Mouse (Mus musculus) lung, postnatal 14 days (tissue): ENCODE data around the gene Plekhg1.
A peak's percentile ranks its signal among the peaks of the same experiment; 100 is the strongest.

ENCODE experiments used
- DNase-seq: peaks from one replicate; pipeline ENCODE4 v3.0.0; 2021

Plekhg1 gene

DNA sequence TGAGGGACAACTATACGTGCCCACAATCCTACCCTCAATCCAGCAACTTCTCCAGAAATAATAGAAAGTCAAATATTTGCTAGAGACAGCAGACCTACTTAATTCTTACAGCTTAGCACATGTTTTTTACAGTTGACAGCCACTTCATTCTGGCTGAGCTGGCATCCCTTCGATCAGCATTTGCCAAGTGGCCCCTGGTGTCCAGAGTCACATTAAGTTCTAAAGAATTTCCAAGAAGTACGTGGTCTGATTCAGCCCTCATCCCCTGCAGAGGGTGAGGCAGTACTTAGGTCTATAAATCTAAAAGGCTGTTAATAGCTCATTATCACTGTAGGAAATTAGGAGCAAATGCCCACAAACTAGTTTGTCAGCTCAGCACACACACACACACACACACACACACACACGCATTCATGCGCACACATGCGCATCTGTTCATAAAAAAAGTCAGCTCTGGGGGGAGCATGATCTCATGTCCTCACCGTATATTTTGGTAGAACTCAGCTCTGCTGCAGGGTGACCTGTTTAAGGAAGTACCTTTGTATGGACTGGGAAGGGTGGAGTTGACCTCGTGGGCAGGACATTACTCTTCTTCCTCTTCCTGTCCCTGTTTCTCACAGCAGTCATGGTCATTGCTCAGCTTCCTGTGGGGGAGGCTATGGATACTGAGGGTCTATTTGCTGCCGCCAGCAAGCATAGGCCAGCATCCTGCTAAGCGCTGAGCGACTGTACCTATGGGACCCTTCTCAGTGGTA, 91.6 kb downstream of the Plekhg1 start:
- peak; percentile 21 for DNase-seq

DNA sequence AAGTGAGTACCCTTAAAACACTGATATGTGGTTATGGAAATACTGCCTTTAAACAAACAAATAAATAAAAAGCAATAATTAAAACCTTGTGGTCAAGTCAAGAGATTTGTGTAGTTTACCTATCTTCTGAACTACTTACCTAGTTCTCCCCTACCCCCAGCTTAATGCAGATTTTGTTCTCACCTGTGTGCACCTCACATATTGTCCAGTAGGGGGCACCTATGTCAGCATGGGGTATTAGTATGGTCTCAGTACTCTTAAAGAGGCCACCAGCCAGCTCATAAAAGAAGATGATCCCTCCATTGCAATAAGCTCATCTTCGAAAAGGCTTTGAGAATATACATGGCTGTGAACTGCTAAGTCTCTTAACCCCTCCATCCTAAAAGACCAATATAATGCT, 93.9 kb downstream of the Plekhg1 start:
- DNase-seq: no peak

DNA sequence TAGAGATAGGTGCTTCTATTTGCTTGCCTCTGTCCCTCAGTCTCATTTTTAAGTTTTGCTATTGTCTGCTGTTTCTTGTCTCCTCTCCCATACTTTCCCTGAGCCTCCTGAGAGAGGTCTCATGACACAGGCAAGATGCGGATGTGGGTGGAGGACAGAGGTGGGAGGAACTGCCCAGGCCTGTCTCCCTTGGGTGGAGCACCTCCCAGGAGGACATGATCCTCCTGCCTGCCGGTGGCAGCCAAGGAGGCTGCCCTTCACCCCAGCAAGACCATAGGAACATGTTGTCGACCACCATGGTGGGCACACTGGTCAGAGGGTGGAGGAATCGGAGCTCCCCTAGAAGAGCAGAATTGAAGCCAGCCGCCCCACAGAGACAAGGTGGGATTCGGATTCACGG, 94.5 kb downstream of the Plekhg1 start:
- no peak for DNase-seq

DNA sequence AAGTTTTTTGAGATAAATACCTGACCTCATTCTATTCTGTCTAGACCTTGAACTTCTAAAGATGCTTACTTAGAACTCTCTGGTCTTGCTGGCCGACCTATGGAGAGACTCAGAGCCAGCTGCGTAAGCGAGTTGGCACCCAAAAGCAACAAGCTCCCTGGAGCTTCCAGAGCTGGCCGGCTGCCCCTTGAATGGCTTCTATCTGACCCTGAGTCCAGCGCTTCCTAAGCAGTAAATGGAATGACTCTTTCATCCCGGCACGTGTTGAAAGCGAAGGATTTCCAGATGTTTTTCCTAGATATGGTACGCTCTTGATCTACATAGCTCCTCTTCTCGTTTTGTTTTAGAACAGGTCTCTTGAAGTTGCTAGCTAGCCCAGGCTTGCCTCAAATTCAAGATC, 95.5 kb downstream of the Plekhg1 start:
- DNase-seq: peak; percentile 32

DNA sequence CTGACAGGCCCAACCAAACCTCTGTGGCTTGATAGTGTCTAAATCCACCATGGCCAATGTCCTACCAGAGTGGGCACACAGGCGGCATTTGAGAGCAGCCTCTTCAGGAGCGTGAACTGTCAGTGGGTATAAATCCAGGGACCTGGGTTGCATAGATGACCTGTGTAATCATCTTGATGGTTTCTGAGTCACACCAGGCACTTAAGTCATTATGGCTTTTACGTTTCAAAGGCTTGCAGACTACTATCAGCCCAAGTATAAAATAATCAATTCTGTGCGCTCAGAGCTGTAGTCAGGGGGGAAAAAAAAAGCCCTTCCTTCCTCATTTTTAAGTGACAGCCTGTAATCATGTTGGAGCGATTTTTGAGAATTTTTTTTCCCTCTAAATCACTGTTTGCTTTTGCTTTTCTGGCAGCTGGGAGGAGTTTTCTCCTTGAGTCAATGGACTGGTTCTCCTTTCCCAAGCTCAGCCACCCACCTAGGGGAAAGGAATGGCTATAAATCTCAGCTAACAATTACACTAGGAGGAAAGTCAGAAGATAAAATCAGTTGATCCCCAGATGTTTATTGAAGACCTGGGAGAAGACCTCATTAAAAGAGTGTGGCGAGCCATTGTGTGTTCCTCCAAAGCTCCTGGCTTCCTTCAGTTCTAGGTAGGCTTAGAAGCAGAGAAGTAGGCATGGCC, 99.7 kb downstream of the Plekhg1 start:
- DNase-seq: no peak

DNA sequence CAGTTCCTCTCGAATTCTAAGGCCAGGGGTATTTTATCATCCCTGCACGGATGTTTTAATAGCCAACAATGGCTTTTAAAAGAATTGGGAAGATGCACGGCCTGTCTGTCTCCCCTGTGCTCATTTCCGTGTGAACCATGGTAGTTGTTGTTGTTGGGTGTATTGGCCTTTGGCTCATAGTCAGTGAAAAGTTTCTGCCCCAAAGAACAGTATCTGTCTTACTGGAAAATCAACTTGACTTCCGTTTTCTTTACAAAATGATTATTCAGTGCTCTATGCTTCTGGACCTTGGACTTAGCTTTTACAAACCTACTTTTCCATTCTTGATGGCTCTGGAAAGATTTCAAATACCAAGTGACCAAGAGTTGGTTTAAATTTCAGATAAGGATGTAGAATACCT, 104.3 kb downstream of the Plekhg1 start:
- DNase-seq: no peak

DNA sequence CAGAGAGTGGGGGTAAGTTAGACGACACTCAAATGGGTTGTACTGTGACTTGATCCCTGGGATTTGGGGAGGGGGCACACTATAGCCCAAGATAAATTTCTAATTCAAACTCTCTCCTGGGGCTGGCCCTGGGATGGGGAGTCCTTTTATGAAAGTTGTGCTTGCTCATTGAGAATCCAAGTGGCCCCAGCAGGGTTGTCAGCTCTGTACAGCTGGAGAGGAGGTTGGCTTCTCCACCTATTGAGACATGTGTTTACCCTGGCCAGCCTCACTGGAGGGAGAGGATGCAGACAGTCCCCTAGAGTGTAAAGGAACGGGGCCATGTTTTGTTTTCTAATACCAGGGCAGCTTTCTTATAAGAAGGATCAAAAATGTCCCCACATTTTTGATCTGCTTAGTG, 106.9 kb downstream of the Plekhg1 start:
- DNase-seq: no peak

DNA sequence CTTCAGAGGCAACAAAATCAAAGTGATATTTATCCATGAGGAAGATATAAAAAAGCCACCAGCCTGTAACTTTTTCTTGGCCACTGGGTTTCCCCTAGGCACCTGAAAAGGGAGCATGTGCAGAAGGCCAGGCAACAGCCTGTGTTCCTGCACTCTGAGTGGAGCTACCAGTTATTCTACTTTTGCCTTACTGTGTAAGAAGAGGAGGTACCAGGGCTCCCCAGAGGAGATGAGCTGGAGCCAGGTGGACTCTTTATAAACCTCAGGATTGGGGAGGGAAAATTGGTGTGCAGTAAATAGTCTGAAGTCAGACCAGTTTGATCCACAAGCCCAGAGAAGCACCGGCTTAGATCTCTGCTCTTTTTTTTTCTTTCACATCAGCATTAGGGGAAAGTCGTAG, 111.3 kb downstream of the Plekhg1 start:
- DNase-seq: no peak

DNA sequence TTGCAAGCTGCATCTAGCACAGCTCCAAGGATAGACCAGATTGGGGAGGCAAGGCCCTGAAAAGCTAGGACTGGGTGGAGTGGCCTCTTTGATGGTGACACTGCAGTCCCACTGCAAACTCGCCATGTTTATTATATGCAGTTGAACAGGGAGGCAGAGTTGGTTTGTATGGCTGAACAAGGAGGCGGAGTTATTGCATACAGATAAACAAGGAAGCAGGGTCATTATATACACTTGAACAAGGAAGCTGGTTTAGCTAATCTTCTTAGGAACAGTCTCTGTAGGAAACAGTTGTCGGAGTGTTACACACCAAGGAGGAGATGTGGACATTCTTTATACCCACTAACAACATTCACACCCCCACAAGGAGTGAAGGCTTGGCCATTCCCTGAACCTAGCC, 112.6 kb downstream of the Plekhg1 start:
- DNase-seq: no peak

DNA sequence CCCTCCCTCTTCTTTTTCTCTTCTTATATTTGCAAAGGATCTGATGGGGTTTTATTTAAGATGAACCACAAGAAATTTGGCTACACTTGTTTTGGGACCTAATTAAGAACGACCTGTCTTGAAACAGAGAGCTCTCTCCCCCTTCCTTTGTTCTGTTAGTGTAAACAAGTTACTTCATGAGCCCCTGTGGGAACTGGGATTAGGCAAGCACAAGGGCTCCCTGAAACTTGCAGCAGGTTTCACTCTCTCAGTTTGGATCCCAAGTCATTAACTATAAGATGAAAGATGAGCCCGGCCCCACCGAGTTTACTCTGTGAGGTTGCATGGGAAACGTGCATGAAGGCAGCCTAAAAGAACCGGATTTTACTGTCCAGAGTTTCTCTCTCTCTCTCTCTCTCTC, 117.7 kb downstream of the Plekhg1 start:
- no peak for DNase-seq

DNA sequence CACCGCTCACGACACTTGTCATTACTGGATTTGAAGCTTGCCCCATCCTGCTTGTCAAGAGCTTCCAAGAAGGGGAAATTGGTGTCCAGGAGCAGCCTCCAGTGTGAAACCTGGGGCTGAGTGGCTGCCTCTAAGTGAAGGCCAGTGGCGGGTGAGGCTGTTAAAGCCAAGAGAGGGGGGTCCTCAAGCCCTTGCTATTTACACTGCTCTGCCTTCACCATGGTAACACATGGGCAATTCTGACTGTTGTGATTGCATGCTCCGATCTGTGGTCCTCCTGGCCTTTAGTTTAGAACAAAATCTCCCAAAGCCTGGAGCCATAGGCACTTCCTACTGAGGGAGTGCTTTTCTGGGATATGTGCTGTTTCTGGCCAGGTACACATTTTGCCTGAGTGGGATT, 118.3 kb downstream of the Plekhg1 start:
- DNase-seq: no peak

DNA sequence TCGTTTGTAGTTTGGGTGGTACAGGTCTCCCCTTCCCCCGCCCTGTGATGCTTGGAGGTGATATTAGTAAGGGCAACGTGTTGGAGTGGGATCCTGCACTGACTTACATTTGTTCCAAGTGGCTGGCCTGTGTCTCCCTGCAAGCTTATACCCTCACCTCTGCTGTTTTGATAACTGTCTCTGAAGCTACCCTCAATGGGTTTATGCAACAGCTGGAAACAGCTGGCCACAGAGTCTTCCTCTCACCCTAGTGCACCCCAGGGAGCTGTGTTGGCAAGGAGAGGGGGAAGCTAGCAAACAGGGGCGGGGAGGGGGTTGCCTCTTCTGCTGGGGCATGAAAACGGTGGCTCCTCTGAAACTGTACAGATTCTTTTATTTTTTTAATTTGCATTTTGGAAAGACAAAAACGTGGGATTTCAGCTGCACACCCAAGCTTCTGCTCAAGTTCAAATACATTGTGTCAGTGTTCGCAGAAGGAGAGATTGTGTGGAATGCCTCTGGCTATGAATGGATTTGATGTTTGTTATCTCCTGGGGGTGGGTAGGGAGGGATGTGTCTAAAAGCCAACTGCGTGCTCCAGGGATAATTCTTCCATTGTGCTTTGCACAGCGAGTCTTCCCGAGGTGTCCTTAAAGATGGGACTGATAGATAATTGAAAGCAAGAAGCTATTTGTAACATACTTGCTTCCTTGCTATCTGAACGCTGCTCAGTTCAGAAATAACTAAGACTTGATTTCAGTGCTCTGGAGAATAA, 119.0 kb downstream of the Plekhg1 start:
- no peak for DNase-seq

DNA sequence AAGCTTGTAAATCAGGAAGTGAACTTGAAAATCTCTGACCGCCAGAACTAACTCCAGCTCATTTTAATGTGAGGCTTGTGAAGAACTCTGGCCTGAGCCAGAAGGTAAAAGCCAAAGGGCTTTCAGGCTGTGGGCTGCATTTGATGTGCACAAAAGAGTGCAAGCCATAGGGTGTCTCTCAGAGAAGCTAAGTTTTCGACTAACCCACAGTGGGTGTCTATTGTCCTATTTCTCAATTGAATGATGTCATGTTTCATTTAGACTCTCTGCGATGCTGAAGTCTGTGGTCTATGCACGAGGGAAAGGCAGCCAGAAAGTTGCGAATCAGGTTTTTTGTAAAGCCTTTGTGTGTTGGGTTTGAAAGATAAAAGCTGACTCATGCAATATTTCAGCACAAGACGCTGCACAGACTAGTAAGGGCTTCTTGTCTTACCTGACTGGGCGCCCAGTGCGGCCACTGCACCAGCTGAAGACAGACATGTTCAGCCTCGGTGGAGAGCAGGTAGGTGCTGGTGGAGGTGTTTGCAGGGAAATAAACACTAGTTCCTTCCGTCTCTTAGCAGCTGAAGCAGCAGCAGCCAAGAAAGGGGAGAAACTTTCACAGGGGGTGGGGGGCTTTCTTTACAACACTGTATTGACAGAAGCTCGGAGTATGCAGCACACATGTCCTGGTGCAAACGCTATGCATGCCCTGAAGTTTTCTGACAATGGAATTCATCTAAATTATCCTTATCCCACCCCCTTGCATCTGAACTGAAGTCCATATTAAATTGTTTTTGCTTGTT, 123.4 kb downstream of the Plekhg1 start:
- no peak for DNase-seq

DNA sequence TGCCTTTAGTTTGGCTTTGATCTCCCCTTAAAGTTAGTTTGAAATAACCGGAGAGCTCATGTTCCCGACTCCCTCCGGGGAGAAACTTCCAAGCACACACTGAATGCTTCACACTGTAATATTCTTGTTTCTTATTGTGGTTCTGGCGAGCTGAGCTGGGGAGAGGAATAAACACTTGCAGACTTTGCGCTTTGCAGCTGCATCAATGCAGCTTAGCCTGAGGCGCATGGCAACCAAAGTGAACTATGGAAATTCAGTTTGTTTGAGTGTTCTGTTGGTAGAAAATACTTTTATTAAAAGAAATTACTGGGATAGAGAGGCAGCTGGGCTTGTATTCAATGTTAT, 124.0 kb downstream of the Plekhg1 start:
- no peak for DNase-seq

DNA sequence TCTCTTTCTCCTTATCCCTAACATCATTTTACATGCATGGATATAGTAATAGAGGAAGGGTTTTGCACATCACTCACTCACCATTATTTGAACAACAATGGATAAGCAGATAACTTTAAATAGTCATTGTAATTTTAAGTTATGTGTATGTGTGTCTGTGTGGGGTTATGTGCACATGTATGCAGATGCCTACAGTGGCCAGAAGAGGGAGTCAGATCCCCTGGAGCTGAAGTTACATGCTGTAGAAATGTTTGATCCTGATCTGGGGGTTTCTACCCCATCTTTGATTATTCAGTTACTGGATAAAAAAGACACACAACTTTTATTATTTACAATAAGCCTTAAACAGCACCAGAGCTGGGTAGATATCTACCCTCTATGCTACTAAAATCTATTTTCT, 127.1 kb downstream of the Plekhg1 start:
- no peak for DNase-seq

DNA sequence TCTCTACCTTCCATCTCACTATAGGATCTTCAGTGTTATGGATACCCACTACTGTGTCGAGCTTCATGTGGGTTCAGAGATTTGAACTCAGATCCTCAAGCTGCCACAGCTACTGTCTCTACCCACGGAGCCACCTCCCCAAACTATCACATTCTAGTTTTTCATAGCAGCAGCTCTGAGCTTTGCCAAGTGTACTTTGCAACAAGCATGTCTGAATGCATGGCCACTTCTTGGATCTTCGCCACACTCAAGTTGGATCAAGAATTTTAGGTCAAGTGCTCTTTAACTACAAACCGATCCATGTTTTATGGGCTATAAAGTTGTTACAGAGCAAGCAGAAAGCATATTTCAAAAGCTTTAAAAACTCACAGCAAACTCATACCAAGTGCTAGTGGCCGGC, 130.7 kb downstream of the Plekhg1 start:
- no peak for DNase-seq

DNA sequence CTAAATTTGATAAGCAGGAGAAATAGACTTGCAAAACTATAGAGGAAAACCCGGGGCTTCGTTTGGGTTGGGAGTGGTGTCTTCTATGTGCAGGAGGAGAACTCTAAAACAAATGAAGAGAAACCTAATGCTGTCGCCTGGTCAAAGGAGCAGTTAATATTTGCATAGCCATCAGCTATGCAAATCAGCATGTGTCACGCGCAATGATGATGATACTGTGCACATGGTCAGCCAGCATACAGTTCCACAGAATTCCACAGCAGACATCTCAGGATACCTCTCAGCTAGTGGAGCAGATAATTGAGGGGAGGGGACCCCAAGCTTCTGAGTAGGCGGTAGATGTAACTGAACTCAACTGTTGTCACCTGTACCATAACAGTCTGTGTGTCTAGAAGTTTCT, 133.3 kb downstream of the Plekhg1 start:
- no peak for DNase-seq

DNA sequence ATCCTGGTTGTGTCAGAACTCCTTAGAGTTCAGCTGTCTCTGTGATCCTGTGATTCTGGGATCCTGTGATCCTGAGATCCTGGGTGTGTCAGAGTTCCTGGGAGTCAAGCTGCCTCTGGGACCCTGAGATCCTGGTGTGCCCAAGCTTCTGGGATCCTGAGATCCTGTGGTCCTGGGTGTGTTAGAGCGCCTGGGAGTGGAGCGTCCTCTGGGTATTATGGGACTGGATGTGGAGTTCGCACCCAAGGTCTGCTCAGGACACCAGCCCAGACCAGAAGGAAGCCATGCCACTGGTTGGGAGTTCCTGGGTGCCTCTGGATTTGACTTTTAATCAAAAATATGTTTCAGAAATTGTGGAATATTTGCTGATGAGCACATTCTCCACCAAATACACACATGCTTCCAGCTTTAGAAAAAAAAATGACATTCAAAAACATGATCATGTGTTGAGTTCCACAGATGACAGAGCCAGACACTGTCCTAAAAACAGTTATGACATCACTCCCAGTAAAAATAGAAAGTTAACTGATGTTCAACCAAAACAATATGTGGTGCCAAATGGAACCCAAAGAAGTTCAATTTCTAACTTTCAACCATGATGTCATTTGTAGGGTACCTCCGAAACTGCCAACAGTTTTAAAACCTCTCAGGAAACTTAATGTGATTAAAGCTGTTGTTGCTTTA, 137.8 kb downstream of the Plekhg1 start:
- no peak for DNase-seq

DNA sequence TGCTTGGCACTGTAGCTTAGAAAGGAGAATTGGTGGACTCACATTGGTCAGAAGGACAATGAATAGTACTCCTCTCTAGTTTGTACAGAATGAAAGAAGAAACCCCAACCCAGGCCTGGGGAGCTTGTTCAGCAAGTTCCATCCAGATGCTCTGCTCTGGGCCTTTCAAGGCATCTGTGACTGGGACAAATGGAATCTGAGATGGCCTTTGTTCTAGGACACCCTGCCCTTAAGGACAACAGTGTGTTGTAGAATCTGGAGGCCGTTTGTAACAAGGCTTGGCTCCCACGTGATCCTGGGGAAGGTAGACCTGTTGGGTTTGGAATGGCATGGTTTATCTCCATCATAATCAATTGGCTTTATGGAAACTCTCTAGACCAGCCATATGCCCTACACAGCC, 141.0 kb downstream of the Plekhg1 start:
- no peak for DNase-seq

DNA sequence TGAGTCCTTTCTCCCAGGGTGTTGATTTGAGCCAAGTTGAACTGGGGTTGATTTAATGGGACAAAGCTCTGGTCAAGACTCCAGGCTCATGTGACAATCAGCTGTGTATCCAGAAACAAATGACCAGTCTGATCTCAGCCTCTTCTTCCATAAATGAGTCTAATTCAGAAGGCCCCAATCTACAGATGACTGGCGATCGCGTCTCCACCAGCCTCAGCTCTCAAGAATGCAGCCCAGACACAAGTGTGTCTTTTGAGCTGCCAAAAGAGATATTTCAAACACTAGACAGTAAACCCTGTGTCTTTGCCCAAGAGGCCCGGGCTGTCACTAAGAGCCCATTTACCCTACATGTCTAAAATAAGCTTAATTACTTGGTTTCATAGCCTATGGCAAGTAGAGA, 148.3 kb downstream of the Plekhg1 start:
- DNase-seq: no peak

DNA sequence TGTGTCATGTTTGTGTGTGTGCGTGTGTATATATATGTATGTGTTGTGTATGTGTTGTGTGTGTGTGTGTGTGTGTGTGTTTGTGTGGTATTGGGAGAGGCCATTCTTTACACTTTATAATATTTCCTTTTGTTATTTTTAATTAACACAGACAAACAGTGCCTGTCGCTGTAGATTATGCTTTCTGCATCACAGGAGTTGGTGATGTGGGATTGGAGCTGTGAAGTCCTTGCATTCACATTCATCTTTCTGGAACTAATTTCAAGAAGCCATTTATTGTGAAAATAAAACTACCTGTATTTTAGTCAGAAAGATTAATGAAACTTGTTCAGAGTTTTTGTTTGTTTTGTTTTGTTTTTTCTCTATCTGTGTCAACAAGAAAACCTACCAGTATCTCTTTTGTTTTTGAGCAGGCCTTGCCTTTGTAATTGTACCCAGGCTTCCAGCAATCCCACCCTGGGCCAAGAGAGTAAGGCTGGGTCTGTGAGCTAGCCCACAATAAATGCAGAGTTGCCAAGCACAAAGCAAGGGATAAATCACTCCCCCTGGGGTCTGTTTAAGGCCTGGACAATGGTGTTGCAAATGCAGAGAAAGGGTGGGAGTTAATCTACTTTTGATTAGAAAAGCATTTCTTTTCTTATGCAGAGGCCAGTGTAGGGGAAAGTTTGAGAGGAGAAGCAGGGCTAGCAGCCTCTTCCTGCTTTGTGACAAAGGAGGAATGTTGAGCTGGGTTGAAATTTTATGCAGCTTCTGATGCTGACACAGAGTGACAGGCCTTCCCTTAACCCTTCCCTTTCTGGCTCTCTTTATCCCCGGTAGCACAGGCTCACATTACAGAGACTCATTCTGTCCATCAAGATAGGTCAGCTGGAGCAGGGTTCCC, 151.5 kb downstream of the Plekhg1 start:
- no peak for DNase-seq

DNA sequence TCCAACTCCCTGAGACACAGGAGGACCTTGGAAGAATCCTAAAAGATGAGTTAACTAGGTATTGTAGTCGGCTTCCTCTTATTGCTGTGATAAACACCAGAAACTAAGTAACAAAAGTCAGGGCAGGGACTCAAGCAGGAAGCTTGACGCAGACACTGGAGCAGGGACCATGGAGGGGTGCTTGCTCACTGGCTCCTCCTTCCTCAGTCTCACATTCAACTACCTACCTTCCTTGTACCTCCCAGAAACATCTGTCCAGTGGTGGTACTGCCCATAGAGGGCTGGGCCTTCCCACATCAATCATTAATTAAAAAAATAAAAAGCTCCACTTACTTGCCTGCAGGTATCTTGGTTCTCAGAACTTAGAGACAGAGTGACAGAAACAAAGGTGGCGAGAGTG, 152.2 kb downstream of the Plekhg1 start:
- DNase-seq: no peak
